Mouse (Mus musculus) megakaryocyte-erythroid progenitor cell, adult 5-6 weeks (primary cell): ENCODE data around the gene Slc8a1. TPM values are rescaled to one million over a fixed set of nuclear protein-coding genes. Genes with fewer than 3 reads are reported as not detected.

ENCODE experiments used
- ATAC-seq: replicated peaks from 2 replicates; pipeline ENCODE4 v1.8.0; 2016; ENCODE audit warnings: mild to moderate bottlenecking, inconsistent platforms; ENCODE audit not compliant: severe bottlenecking, poor library complexity, low FRiP score, low TSS enrichment
- total RNA-seq, 2 experiments: library from RNA; stranded (forward) in 1 of 2; stranded (reverse) in 1 of 2; fragments of 200-1000, 215-1000 nt in 1 of 2; fragments of >200 nt in 1 of 2; fragmentation: Nextera tagmentation in 1 of 2; gene quantifications; 2 replicates each; pipeline ENCODE4 v1.2.3; 2014 to 2017

The Slc8a1 gene
- 9.1 and 12.0 TPM in 2 replicates for total RNA-seq (2014; fragmentation: Nextera tagmentation)
- total RNA-seq (2017) = 14.4 and 14.6 TPM in 2 replicates

DNA sequence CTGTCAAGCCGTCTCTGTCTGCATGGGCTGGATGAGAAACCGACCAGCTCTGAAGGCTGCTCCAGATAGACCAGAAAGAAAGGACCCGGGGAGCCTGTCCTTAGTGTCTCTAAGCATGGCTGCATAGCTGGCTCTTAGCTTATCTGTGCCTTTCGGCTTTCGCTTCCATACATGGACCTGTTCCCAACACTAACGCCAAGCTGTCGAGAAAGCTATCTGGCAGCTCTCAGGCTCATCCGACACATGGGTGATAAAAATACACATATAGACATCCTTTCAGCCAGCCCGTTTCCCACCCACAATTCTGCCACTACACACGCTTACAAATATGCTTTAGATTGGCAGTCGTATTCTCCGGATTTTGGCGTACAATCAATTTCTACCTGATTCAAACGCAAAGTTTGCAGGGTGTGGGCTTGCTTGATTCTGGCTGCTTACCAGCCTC lies at the start of gene Slc8a1:
Slc8a1 (minus strand) TSS at position 67 of the 445 bp plus-strand sequence.
- no peak for ATAC-seq

DNA sequence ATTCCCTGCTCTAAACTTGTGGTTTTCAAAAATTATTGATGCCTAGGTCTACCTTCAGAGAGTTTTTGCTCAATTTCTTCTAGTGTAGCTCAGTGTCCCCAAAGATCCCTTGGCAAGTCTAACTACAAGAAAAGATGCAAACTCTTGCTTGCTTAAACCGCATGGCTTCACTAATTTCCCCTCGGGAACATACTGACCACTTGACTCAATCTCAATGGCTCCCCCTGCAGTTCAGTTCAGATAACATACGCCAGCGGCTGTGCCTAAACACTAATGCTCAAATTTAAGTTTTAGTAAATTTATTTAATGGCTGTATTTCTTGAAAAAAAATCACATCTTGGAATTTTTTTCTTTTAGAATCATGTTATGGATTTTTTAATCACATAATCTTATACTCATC lies 49.2 kb upstream of the Slc8a1 start:
- peak; percentile 92 for ATAC-seq

DNA sequence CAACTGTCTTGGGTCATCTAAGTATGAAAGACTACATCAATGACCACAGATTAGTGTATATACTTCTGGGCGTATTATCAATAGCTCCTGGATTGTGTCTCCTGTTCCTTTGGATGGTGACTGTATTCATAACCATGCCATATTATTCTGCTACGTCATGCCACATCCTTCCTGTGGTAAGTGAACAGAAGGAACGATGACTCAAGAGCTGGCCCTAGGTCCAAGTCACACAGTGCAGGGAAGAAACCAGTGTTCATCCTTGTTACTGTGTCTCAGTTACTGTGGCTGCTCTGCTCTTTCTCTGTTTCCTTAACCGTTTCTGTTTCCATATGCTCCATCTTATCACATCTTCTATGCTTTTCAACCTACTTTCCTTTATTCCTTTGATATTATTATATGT lies 44.1 kb upstream of the Slc8a1 start:
- no peak for ATAC-seq

DNA sequence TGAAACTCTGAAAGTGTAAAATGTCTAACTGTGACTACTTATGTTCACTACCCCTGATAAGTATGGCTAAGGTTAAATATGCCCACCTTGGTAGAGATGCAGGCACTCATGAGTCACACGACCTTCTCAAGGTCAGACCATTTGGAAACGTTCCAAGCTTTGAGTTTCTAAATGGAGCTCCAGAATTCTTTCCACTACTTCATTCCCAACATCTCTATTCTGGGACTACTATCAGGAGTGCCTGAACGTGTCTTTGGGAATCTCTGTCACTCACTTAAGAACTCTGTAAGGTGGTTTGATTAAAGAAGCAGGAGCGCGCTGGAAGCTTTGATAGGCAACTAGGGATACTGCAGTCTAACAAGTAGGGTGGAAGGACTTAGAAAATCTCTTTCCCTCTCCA lies 43.3 kb upstream of the Slc8a1 start:
- ATAC-seq = no peak

DNA sequence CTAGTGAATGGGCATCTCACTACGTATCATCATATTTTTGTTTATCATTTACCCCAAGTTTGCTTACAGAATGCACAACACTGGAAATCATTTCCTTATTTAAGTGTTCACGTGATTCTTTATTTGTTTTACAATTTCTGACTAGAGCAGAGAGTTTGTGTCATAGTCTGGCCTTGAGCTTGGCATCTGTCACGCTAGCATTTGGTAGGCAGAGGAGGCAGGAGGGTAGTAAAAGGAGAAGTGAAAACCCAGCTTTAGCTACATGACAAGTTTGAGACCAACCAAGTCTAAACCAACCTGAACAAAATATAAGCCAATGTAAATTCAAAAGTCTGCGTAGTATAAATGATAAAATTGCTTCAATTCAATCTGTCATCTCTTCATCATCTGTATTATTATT lies 41.7 kb upstream of the Slc8a1 start:
- ATAC-seq = no peak

DNA sequence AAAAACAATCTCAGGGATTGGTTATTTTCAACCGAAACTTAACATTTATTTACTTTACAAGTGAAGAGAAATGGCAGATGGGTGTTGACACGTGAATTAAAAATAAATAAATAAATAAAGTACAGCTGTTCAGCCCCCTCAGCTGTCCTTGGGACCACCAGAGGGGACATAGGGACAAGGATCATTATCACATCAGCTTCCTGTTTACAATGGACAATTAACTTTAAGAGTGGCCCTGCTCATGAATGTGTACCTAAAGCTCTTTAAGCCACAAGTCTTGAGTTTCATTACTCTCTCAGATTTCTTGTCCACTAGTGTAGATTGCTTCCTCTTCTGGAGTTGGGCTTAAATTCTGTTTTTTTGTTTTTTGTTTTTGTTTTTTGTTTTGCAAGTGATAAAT lies 12.5 kb upstream of the Slc8a1 start:
- ATAC-seq = no peak

DNA sequence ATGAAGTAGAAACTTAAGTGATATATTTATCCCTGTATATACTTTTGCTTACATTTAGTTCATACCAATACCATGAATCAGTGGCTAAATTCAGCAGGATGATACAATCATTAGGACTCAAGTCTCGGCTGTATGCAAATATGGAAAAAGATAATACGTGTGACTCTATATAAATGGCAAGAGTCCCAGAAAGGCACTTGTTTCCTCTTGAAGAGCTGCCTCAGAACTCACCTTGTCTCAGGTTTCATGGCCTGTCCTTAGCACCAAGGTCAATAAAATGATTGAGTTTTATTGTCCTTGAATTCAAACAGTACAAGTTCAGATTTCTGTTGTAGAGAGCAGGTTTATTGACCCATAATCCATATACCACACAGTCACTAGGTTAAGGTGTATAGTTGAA lies 4.9 kb upstream of the Slc8a1 start:
- ATAC-seq = no peak

DNA sequence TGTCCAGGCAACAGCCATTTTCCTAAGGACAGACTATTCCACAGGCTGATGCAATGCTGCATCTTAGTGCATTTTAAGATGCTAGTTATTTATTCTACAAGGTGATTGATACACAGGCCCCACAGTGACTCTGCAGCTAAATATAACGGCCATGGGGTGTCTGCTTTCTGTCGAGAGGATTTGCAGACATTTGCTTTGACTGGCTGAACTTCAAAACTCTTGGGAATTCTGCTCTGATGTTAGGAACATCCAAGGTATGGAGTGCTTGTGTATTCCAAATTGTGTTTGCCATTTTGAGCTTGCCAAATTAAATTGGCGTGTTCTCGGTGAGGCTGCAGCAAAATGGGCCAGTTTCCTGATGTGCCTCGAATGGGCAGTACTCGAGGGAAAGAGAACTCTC lies 2.4 kb upstream of the Slc8a1 start:
- no peak for ATAC-seq

DNA sequence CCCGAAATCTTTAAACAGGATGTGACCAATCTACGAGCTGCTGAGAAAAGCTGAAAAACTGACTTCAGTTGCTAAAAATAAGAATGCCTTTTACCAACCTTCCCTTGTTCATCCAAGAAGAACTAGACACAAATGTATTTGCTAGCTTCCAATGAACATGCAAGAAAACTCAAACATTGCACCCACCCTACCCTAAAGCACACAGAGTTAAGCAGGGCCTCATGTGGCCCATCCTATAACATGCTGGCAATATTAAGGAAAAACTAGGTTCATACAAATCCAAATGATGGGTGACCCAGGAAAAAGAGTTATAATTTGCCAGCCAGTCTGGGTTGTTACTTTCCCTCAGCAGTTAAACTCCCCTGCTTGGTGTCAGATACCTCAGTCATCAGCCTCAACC lies 398 bp downstream of the Slc8a1 start:
- no peak for ATAC-seq

DNA sequence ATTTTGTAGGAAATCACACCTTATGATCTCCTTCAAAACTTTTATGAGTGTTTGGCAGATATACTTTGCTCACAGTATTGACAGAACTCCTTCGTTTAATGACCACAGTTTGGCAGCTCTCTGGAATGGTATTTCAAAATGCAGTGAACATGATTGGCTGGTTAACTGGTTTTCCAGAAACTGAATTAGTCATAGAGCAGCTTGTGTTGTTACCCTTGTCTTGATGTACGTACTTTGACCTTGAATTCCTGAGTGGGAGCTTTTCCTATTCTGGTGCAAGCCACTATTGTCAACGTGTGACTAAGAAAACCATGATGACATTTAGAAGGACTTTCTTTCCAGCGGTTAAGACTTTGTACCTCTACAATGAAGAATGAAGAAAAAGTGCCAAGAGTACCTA lies 868 bp downstream of the Slc8a1 start:
- ATAC-seq = no peak

DNA sequence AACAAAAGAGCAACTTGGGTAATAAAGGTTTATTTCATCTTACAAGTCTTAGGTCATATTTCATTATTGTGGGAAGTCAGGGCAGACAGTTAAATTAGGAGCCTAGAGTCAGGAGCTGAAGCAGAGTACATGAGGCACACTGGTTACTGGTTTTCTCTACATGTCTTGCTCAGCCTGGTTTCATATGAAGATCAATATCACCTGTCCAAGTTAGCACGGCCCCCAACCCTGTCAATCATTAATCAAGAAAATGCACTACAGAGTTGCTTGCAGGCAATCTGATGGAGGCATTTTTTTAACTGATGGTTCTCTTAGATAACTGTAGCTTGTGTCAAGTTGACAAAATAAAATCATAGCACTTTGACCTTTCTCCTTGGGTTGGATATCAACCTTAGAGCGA lies 2.6 kb downstream of the Slc8a1 start:
- no peak for ATAC-seq

DNA sequence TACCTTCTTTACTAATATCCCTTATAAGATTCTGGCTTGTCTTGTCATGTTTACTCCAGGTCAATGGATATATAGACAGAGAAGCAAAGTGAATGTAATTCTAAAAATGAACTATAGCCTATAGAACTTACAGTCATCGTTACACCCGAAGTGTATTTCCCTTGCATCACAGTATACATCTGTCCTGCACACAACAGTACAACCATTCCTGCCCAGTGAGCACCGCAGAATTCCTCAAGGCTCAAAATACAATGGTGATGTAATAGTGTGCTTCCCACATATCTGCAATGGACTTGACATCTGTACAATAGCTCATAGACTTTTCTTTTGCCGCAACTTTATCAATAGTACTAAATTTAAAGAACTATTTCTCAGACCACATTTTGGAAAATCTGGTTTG lies 8.3 kb downstream of the Slc8a1 start:
- ATAC-seq = no peak

DNA sequence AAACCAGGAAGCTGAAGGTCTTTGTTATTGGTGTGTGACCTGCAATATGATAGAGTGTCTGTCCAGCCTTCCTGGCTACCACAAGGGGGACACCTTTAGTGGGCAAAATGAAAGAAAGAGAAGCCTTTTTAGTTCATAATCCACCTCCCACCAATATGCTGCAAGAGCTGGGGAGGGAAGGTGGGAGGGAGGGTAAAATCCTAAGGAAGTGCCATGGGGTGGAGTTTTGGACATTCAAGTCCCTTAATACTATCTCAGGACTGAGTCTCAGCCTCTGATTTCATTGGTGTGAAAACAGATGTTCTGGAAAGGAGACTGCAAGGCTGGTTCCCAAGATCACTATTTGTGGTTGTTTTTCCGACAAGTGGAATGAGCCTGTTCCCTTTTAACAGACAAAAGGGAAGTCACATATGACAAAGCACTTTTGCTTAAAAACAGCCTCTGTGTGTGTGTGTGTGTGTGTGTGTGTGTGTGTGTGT lies 25.9 kb downstream of the Slc8a1 start:
- peak; percentile 73 for ATAC-seq

DNA sequence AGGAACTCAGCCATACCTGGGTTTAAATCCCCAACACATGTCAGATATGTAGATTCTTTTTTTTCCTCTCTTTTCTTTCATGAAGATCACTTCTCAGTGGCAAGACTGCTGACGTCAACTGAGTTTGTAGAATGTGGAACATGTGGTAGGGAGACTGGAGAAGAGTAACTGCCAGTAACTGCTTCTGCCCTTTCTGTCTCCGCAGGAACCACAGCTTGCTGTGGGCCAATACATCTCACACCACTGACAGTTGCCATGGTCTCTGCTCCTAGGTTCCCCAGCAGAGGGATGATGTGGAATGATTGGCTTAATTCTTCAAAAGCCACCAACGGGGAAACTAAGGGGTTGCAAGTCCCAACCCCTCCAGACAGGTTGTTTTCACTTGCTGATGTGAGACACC lies 33.4 kb downstream of the Slc8a1 start:
- peak; percentile 43; the same call in 1 of the 2 replicates for ATAC-seq

DNA sequence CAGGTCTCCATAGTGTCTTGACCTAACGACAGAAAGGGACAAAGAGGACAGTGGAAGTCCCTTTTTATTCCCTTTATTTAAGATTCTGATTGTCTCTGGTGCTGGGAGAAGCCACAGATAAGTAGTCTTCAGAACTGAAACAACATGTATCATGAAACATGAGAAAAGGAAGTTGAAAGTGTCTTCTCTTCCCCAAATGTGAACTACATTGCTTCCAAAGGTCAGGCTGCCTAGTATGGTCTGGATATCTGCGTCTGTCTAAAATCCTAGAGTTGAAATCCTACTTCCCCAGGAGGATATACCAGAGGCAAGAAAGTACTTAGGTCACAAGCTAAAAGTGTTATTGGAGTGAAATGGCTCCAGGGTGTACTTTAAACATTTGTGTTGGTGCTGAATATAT lies 34.9 kb downstream of the Slc8a1 start:
- no peak for ATAC-seq

DNA sequence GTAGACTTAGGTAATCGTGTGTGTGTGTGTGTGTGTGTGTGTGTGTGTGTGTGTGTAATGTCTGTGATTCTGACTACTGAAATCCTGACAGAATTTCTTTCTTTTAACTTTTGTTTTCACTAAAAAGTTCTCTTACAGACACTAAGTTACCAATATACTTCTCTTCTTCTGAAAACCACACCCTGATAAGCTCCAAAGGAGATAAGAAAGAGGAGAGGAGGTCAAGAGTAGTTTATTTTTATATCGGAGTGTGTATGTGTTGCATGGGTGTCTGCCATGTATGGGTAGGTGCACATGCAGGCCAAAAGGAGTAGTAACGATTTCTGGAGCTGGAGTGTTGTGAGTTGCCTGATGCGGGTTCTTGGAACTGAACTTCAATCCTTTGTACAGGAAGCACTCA lies 36.5 kb downstream of the Slc8a1 start:
- 0 out of 2 replicates have a peak, but pooled peaks have one; percentile 17 for ATAC-seq

DNA sequence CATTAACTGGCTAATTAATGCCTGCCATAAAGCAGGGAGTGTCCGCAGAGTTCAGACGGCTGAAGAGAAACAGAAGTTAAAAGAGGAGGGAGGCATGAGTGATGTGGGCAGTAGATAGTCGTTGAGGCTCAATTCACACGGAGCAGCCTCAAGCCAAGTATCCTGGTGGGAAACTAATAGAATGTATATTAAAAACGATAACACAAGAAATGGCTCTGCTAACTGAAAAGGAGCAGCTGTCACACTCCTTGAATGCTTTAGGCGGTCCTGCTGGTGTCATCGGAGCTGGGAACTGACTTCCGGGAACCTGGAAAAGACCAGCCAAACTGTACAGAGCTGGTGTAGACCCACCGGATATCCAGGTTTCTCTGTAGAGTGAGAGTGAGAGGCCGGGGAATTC lies 39.4 kb downstream of the Slc8a1 start:
- no peak; the same call in 1 of the 2 replicates for ATAC-seq

DNA sequence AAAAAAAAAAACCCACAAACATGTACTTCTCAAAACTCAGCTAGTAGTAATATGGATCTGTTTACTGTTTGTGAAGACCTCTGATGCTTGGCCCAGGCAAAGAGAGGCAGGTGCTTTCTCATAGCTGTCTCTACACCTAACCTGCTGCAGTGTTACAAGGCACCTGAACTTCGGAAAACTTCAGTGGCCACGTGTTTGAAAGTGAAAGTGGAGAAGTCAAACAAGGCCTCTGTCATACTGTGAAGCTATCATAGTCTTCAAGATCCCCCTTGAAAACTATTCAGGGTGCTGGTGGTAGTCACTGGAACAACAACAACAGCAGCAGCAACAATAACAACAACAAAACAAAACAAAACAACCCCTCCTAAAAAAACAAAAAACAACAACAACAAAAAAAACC lies 40.5 kb downstream of the Slc8a1 start:
- ATAC-seq = peak; percentile 45; the same call in 1 of the 2 replicates

DNA sequence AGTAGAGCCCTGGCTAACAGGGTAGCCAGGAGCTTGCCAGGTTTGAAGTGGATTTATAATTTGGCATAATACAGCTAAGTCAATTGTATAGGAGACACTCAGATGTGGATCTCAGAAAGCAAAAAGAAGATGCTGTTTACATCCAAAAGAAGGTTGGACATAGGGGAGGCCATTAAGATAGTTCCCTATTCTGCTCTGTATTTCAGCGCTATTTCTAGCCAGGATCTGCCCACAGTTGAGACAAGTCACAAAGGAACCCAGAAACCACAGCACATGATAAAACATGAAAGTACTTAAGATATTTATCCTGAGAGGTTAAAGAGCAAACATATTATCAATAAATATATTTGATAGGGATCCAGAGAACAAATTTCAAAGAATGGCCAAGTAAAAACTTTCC lies 43.2 kb downstream of the Slc8a1 start:
- ATAC-seq = no peak

DNA sequence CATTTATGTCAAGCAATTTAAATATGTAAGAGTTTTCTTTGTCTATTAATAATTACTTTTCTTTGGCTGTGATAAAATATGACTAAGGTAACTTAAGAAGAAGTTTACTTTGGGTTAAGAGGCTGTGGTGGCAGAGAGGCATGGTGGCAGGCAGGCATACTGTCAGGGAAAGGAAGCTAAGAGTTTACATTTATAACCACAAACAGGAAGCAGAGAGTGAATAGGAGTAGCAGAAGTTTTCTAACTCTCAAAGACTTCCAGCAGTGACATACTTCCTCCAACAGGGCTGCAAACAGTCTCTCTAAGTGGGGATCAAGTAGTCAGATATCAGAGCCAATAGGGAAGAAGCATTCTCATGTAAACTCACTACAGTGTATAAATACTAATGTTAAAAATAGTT lies 58.6 kb downstream of the Slc8a1 start:
- ATAC-seq = no peak

DNA sequence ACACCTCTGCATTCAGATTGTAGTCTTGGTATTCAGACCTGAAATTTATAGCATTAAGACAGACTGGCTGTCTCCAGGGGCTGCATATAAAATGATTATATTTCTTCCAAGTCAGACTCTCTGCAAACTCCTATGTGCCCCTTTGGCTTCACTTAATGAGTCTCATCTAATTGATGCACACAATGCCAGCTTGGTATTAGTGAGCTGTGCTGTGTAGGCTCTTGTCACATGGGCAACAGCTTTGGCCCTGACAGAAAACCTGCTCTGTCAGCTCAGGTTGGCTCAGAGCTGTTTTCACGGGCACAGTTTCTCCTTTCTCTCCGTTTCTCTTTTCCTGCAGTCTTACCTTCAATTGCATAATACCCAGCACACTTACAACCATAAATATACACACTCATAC lies 60.7 kb downstream of the Slc8a1 start:
- ATAC-seq = no peak

DNA sequence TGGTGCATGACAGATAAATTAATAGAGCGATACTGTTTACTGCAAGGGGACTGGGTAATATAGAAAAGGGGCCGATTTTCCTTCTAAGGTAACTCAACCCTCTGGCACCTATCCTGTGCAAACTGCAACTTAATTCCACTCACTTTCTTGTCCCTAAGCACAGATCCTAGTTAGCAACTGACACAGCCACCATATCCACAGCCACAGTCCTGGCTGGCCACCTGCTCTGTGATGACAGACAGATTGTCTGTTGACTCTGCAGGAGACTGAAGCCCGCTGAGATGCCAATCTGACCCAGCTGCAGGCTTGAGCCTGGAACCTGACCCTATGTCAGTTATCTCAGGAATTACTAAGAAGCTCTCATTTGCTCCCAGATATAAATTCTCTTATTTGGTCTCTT lies 62.0 kb downstream of the Slc8a1 start:
- peak; percentile 62; the same call in 1 of the 2 replicates for ATAC-seq
